Mouse (Mus musculus) testis, adult 2 months (tissue): ENCODE measurements around the gene Opalin.

Experiments
- CTCF ChIP-seq: fragments of 200-500 bp; IDR thresholded peaks from 2 replicates; pipeline ENCODE4 v1.5.1; 2012; ENCODE audit warnings: low read depth, mild to moderate bottlenecking, inconsistent platforms, low read length, moderate library complexity; ENCODE audit not compliant: control insufficient read depth, insufficient read depth, insufficient replicate concordance
- POLR2A ChIP-seq: fragments of 200-500 bp; IDR thresholded peaks from 2 replicates; pipeline ENCODE4 v1.6.1; 2012; ENCODE audit warnings: low read depth, mild to moderate bottlenecking, inconsistent platforms, low read length, moderate library complexity; ENCODE audit not compliant: control insufficient read depth

- TF ChIP-seq POLR2A, result no peak
- TF ChIP-seq CTCF, result no peak
These were observed 37.8 kb downstream of the Opalin start for GRCm38 (mm10) chr19:41039110-41039509.
